Mouse (Mus musculus) stomach, embryonic 14.5 days (tissue): ENCODE results near the gene Agpat1. TPM values are rescaled to one million over a fixed set of nuclear protein-coding genes. Genes with fewer than 3 reads are reported as not detected.

Experiments
- ATAC-seq: fragments of 200-750 bp; cut with Nextera tagmentation; 2 replicates; pipeline ENCODE4 v1.8.0; 2017; ENCODE audit warnings: low read depth, moderate TSS enrichment; ENCODE audit not compliant: insufficient number of reproducible peaks, insufficient read depth, low FRiP score
- H3K27ac ChIP-seq: fragments of 300-500 bp; sonication (generic); 2 replicates; pipeline ENCODE4 v1.5.1; 2014; ENCODE audit warnings: mild to moderate bottlenecking, low read length, moderate library complexity, mixed read lengths
- H3K27me3 ChIP-seq: fragments of 300-500 bp; sonication (generic); 2 replicates; pipeline ENCODE4 v1.6.1; 2014; ENCODE audit warnings: low read length, control low read depth, mixed read lengths; ENCODE audit not compliant: control insufficient read depth, insufficient read depth
- H3K36me3 ChIP-seq: fragments of 300-500 bp; sonication (generic); 2 replicates; pipeline ENCODE4 v1.6.1; 2014; ENCODE audit warnings: mild to moderate bottlenecking, control low read depth, low read length, moderate library complexity, mixed read lengths; ENCODE audit not compliant: control insufficient read depth, insufficient read depth
- H3K4me1 ChIP-seq: fragments of 300-500 bp; sonication (generic); 2 replicates; pipeline ENCODE4 v1.6.1; 2014; ENCODE audit warnings: low read length, control low read depth, mixed read lengths; ENCODE audit not compliant: control insufficient read depth, insufficient read depth
- H3K4me2 ChIP-seq: fragments of 300-500 bp; sonication (generic); replicated peaks from 2 replicates; pipeline ENCODE4 v1.6.1; 2014; ENCODE audit warnings: low read depth, low read length, control low read depth
- H3K4me3 ChIP-seq: fragments of 300-500 bp; sonication (generic); 2 replicates; pipeline ENCODE4 v1.5.1; 2014; ENCODE audit warnings: low read depth, low read length, control low read depth
- H3K9ac ChIP-seq: fragments of 300-500 bp; sonication (generic); replicated peaks from 2 replicates; pipeline ENCODE4 v1.6.1; 2014; ENCODE audit warnings: low read depth, mild to moderate bottlenecking, control low read depth, low read length, moderate library complexity, mixed read lengths
- H3K9me3 ChIP-seq: fragments of 300-500 bp; sonication (generic); 2 replicates; pipeline ENCODE4 v1.6.1; 2016; ENCODE audit warnings: low read depth, low read length, control low read depth; ENCODE audit not compliant: control insufficient read depth
- WGBS: fragments of 180-500 bp; shearing (Covaris S2); extraction: QIAGEN DNeasy Blood & Tissue Kit; methylation state at CpG from one replicate; pipeline ENCODE4 v1.1.7; 2014; 5-methylcytosine and 5-hydroxymethylcytosine counted together
- polyA plus RNA-seq: library from polyadenylated mRNA; unstranded; fragments of >200 nt; fragmentation: Nextera tagmentation; extraction: Ambion mirVana; gene quantifications from 2 replicates; pipeline ENCODE4 v1.2.1, GENCODE M21; 2014

The Agpat1 gene
- polyA plus RNA-seq, 1 experiment from 2014 or later = 53.1 TPM

- 57% methylated on average over 12 of the region's 12 CpGs for WGBS
- 0 out of 2 replicates have a peak, but pooled peaks cover 2% of the 10 kb centered on the region for H3K27me3 ChIP-seq
- H3K4me3 ChIP-seq = no peak overlapping the region
- peaks cover 33% of the 10 kb centered on the region for H3K4me1 ChIP-seq
- no peak overlapping the region for H3K27ac ChIP-seq
- H3K9me3 ChIP-seq = no peaks in the 10 kb centered on the region
- H3K36me3 ChIP-seq = no peaks in the 10 kb centered on the region
- H3K4me2 ChIP-seq = no peak overlapping the region
- ATAC-seq = no peak
- H3K9ac ChIP-seq = no peak overlapping the region
These were observed 55.3 kb downstream of the Agpat1 start for GRCm38 (mm10) chr17:34659181-34659896.

- Histone ChIP-seq H3K9ac (no peak overlapping the region), H3K9me3 (no peaks in the 10 kb centered on the region), H3K4me1 (peaks cover 31% of the 10 kb centered on the region), H3K4me2 (no peak overlapping the region), H3K27ac (no peak overlapping the region), H3K27me3 (0 out of 2 replicates have a peak, but pooled peaks cover 2% of the 10 kb centered on the region), H3K36me3 (no peaks in the 10 kb centered on the region), H3K4me3 (no peak overlapping the region)
- WGBS = 63% methylated on average over 3 of the region's 3 CpGs
- no peak for ATAC-seq
These were observed 55.8 kb downstream of the Agpat1 start for GRCm38 (mm10) chr17:34659897-34660214.

GRCm38 (mm10) chr17:34660259-34660820 lies 56.3 kb downstream of the Agpat1 start:
- H3K27me3 ChIP-seq = 0 out of 2 replicates have a peak, but pooled peaks cover 2% of the 10 kb centered on the region
- H3K4me1 ChIP-seq = peaks cover 27% of the 10 kb centered on the region
- no peak overlapping the region for H3K4me2 ChIP-seq
- H3K4me3 ChIP-seq = no peak overlapping the region
- H3K9me3 ChIP-seq = no peaks in the 10 kb centered on the region
- no peaks in the 10 kb centered on the region for H3K36me3 ChIP-seq
- ATAC-seq = no peak
- H3K9ac ChIP-seq = no peak overlapping the region
- 29% methylated on average over 10 of the region's 11 CpGs for WGBS
- 0 out of 2 replicates have a peak overlapping the region, but pooled peaks have one; percentile 10 for H3K27ac ChIP-seq

GRCm38 (mm10) chr17:34661121-34661591 lies 57.1 kb downstream of the Agpat1 start:
- WGBS = 5% methylated on average over 19 of the region's 19 CpGs
- 0 out of 2 replicates have a peak overlapping the region, but pooled peaks have one; percentile 10 for H3K27ac ChIP-seq

GRCm38 (mm10) chr17:34662468-34662867 lies 58.4 kb downstream of the Agpat1 start:
- peaks cover 14% of the 10 kb centered on the region; the same call in 1 of the 2 replicates for H3K4me1 ChIP-seq
- 0 out of 2 replicates have a peak, but pooled peaks cover 2% of the 10 kb centered on the region for H3K27me3 ChIP-seq
- H3K9me3 ChIP-seq = no peaks in the 10 kb centered on the region
- no peak overlapping the region for H3K4me3 ChIP-seq
- no peak overlapping the region for H3K9ac ChIP-seq
- H3K27ac ChIP-seq = no peak overlapping the region
- H3K4me2 ChIP-seq = no peak overlapping the region
- 78% methylated on average over 1 of the region's 1 CpGs for WGBS
- H3K36me3 ChIP-seq = no peaks in the 10 kb centered on the region
- no peak for ATAC-seq

More at GRCm38 (mm10) chr17:34661121-34661591, 57.1 kb downstream of the Agpat1 start:
- Histone ChIP-seq H3K4me3 (no peak overlapping the region), H3K27me3 (0 out of 2 replicates have a peak, but pooled peaks cover 2% of the 10 kb centered on the region), H3K9ac (no peak overlapping the region), H3K36me3 (no peaks in the 10 kb centered on the region), H3K9me3 (no peaks in the 10 kb centered on the region), H3K4me2 (peak overlapping the region; percentile 31), H3K4me1 (peaks cover 19% of the 10 kb centered on the region)
- peak; percentile 21; the same call in 1 of the 2 replicates for ATAC-seq

GRCm38 (mm10) chr17:34662978-34663377 lies 58.9 kb downstream of the Agpat1 start:
- Histone ChIP-seq H3K4me1 (peaks cover 14% of the 10 kb centered on the region; the same call in 1 of the 2 replicates), H3K36me3 (no peaks in the 10 kb centered on the region), H3K9me3 (no peaks in the 10 kb centered on the region), H3K27ac (no peak overlapping the region), H3K9ac (no peak overlapping the region), H3K4me2 (no peak overlapping the region), H3K4me3 (no peak overlapping the region), H3K27me3 (0 out of 2 replicates have a peak, but pooled peaks cover 2% of the 10 kb centered on the region)
- no peak for ATAC-seq
- whole genome bisulfite sequencing = 75% methylated on average over 8 of the region's 8 CpGs

Other genes starting within 250 kb of the Agpat1 start
- 0.10 and 0.13 TPM in 2 replicates for gene Btnl2, start 249.4 kb upstream of the Agpat1 start, polyA plus RNA-seq
- not detected in 2 replicates for gene Btnl1, start 227.1 kb upstream of the Agpat1 start, polyA plus RNA-seq
- 0.85 and 1.2 TPM in 2 replicates for gene BC051142, start 205.4 kb upstream of the Agpat1 start, polyA plus RNA-seq
- 0.18 TPM in 1 of 2 replicates, not detected in the other for gene Btnl4, start 126.9 kb upstream of the Agpat1 start, polyA plus RNA-seq
- not detected in 2 replicates for gene Btnl6, start 86.9 kb upstream of the Agpat1 start, polyA plus RNA-seq
- 3.9 and 4.7 TPM in 2 replicates for gene Notch4, start 40.0 kb upstream of the Agpat1 start, polyA plus RNA-seq
- gene Gpsm3, start 14.5 kb upstream of the Agpat1 start, polyA plus RNA-seq = 6.1 and 8.0 TPM in 2 replicates
- gene Pbx2, start 13.0 kb upstream of the Agpat1 start, polyA plus RNA-seq = 13.1 and 15.5 TPM in 2 replicates
- gene Ager, start 6.4 kb upstream of the Agpat1 start, polyA plus RNA-seq = 3.7 and 3.8 TPM in 2 replicates
- 104 and 105 TPM in 2 replicates for gene Rnf5, start 572 bp upstream of the Agpat1 start, polyA plus RNA-seq
- 3.8 and 4.2 TPM in 2 replicates for gene Egfl8, start 11.7 kb downstream of the Agpat1 start, polyA plus RNA-seq
- 31.2 and 31.8 TPM in 2 replicates for gene Ppt2, start 24.2 kb downstream of the Agpat1 start, polyA plus RNA-seq
- 0.56 and 0.67 TPM in 2 replicates for gene Prrt1, start 25.3 kb downstream of the Agpat1 start, polyA plus RNA-seq
- 11.9 and 12.0 TPM in 2 replicates for gene Fkbpl, start 40.5 kb downstream of the Agpat1 start, polyA plus RNA-seq
- gene Atf6b, start 42.9 kb downstream of the Agpat1 start, polyA plus RNA-seq = 56.5 and 58.3 TPM in 2 replicates
- 1.1 TPM in 2 replicates for gene Tnxb, start 66.3 kb downstream of the Agpat1 start, polyA plus RNA-seq
- 0.07 TPM in 1 of 2 replicates, not detected in the other for gene C4b, start 139.6 kb downstream of the Agpat1 start, polyA plus RNA-seq
- gene Cyp21a1, start 200.3 kb downstream of the Agpat1 start, polyA plus RNA-seq = not detected in 2 replicates
- gene Stk19, start 232.7 kb downstream of the Agpat1 start, polyA plus RNA-seq = 22.3 and 27.3 TPM in 2 replicates
- gene Dxo, start 232.8 kb downstream of the Agpat1 start, polyA plus RNA-seq = 52.9 and 56.4 TPM in 2 replicates
- 37.7 and 39.5 TPM in 2 replicates for gene Skiv2l, start 245.9 kb downstream of the Agpat1 start, polyA plus RNA-seq
- 101 and 114 TPM in 2 replicates for gene Nelfe, start 246.1 kb downstream of the Agpat1 start, polyA plus RNA-seq